In the genomic region with DNA sequence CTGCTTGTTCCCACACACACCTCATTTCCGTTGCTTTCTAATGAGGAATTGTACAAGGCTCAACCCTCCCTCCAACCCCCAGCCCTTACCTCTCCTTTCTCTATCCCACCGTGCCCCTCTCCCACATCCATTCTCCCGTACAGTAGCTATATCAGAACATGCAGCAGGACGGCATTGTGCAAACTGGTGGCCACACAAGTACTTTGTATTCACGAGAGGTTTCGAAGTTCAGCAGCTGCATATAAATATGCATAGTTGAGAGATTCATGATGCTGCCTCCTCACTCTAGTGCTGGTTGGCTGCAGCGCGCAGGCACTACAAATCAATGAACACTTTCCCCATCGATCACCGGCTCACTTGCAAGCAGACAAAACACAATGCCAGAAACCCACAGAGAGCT, we compare ENCODE assay signal across 10 mouse cellular contexts.
DNase-seq lines count a peak whose midpoint lies in the region; ATAC-seq and TF ChIP-seq lines count a peak whose summit lies in the region.
"Had no signal": no experiment of that assay in that cellular context is flagged by ENCODE, and none has a peak within 500 bp of the region (broad histone marks: within the 10 kb centered on the region; RNA-seq: fewer than 3 reads in every experiment).

No protein-coding gene starts in this region.

- TF ChIP-seq POLR2A in lung, adult 2 months (IDR thresholded peaks at IDR 0.05; ENCODE audit: borderline replicate concordance, extremely low read depth, low read depth, low read length) = no peak

- ATAC-seq in lung, embryonic 16.5 days (ENCODE audit: low read depth) = no peak
- peak; percentile 92 for ATAC-seq in hindbrain, embryonic 11.5 days (ENCODE audit: low FRiP score)
- no peak for ATAC-seq in inflammation-experienced regulatory T-cells, adult 6 months

- no peaks in the 10 kb centered on the region for H3K4me1 ChIP-seq in lung, embryonic 16.5 days (replicated peaks; ENCODE audit: control insufficient read depth, insufficient read depth, low read length)
- H3K4me1 ChIP-seq in lung, adult 2 months (ENCODE audit: control insufficient read depth, insufficient read depth, low read length) = no peaks in the 10 kb centered on the region
- H3K4me1 ChIP-seq in hindbrain, embryonic 11.5 days (replicated peaks; ENCODE audit: control insufficient read depth, insufficient read depth, low read length) = no peaks in the 10 kb centered on the region
- H3K4me1 ChIP-seq: megakaryocyte, embryonic 14.5 days had no signal

- H3K36me3 ChIP-seq in lung, embryonic 16.5 days (ENCODE audit: control insufficient read depth, insufficient read depth, low read length) = no peaks in the 10 kb centered on the region
- no peaks in the 10 kb centered on the region for H3K36me3 ChIP-seq in hindbrain, embryonic 11.5 days (ENCODE audit: control insufficient read depth, insufficient read depth, low read length)
- H3K36me3 ChIP-seq: G1E had no signal

- no peak overlapping the region for H3K27ac ChIP-seq in lung, embryonic 16.5 days (ENCODE audit: low read length)
- peak overlapping the region; percentile 84 for H3K27ac ChIP-seq in hindbrain, embryonic 11.5 days (ENCODE audit: low read depth, low read length)

- no peak overlapping the region for H3K9ac ChIP-seq in lung, embryonic 16.5 days (ENCODE audit: low read length)
- H3K9ac ChIP-seq in hindbrain, embryonic 11.5 days (ENCODE audit: low read depth, low read length) = peak overlapping the region; percentile 31; the same call in 1 of the 2 replicates

- peak overlapping the region; percentile 21; the same call in 1 of the 2 replicates for H3K4me3 ChIP-seq in lung, embryonic 16.5 days (ENCODE audit: low read length)
- H3K4me3 ChIP-seq in lung, adult 2 months (replicated peaks; ENCODE audit: extremely low read depth, low read depth, low read length) = no peak overlapping the region
- H3K4me3 ChIP-seq in hindbrain, embryonic 11.5 days (ENCODE audit: low read depth, low read length) = no peak overlapping the region
- H3K4me3 ChIP-seq: megakaryocyte, embryonic 14.5 days had no signal

- DNase-seq in lung, adult 2 months = no peak
- DNase-seq in hindbrain, embryonic 11.5 days (ENCODE audit: low spot score) = peak; percentile 67
- DNase-seq in left cerebral cortex, postnatal 4 days = peak; percentile 33
- no peak for DNase-seq in T-cell, adult 2 months (ENCODE audit: low spot score)
- DNase-seq in adrenal gland, adult 18-20 months (ENCODE audit: low spot score in 2 of 2) = no peak
- no peak for DNase-seq in ovary, postnatal 10 days (ENCODE audit: low spot score)

- H3K9me3 ChIP-seq in lung, embryonic 16.5 days (ENCODE audit: control insufficient read depth, low read length) = no peaks in the 10 kb centered on the region
- H3K9me3 ChIP-seq in hindbrain, embryonic 11.5 days (ENCODE audit: control insufficient read depth, low read length) = no peaks in the 10 kb centered on the region

- H3K4me2 ChIP-seq in lung, embryonic 16.5 days (ENCODE audit: low read depth, low read length) = peak overlapping the region; percentile 43
- peak overlapping the region; percentile 26 for H3K4me2 ChIP-seq in hindbrain, embryonic 11.5 days (replicated peaks; ENCODE audit: low read depth, low read length)

- WGBS in lung, embryonic 16.5 days = 54% methylated on average over 10 of the region's 10 CpGs
- 72% methylated on average over 10 of the region's 10 CpGs for WGBS in lung, adult 2 months
- 42% methylated on average over 10 of the region's 10 CpGs for WGBS in hindbrain, embryonic 11.5 days

- H3K27me3 ChIP-seq in lung, embryonic 16.5 days (ENCODE audit: control insufficient read depth, insufficient read depth, low read depth, low read length) = no peaks in the 10 kb centered on the region
- no peaks in the 10 kb centered on the region for H3K27me3 ChIP-seq in hindbrain, embryonic 11.5 days (ENCODE audit: control insufficient read depth, insufficient read depth, low read length)
- H3K27me3 ChIP-seq: megakaryocyte, embryonic 14.5 days had no signal

- no peak for TF ChIP-seq CTCF in lung, adult 2 months (IDR thresholded peaks at IDR 0.05; ENCODE audit: insufficient read depth, low read length)

- intact Hi-C loops in left cerebral cortex, postnatal 4 days (cut with DNase I) = loop anchor here (5.0 to 10.0 kb wide), 2 partner anchors 56 to 618 kb away; no protein-coding TSS in a partner anchor

Comparison
In these comparisons a context has a peak if more than half of its experiments do, and no peak if none do; other contexts are left out.
1. DNase-seq: peak in hindbrain, embryonic 11.5 days (single experiment) and left cerebral cortex, postnatal 4 days (single experiment); none in lung, adult 2 months (single experiment), T-cell, adult 2 months (single experiment), adrenal gland, adult 18-20 months (0 of 2) and ovary, postnatal 10 days (single experiment).